Mouse (Mus musculus) C2C12 (cell line): ENCODE measurements around the gene Aldh3b3.

Source experiments
- CEBPB ChIP-seq: IDR thresholded peaks from one replicate; pipeline ENCODE4 v1.6.1; 2011; ENCODE audit warnings: low read depth, mild to moderate bottlenecking, control low read depth, moderate library complexity
- CTCF ChIP-seq: IDR thresholded peaks from one replicate; pipeline ENCODE4 v1.5.1; 2011; ENCODE audit not compliant: control insufficient read depth, insufficient read depth, insufficient read length
- MAX ChIP-seq: IDR thresholded peaks from one replicate; pipeline ENCODE4 v1.6.1; 2011; ENCODE audit warnings: mild to moderate bottlenecking, control low read depth
- MYOD1 ChIP-seq: IDR thresholded peaks from one replicate; pipeline ENCODE4 v1.6.1; 2011; ENCODE audit warnings: low read depth; ENCODE audit not compliant: control insufficient read depth, insufficient read length
- MYOG ChIP-seq: IDR thresholded peaks from one replicate; pipeline ENCODE4 v1.6.1; 2011; ENCODE audit not compliant: control insufficient read depth, insufficient read length; ENCODE audit errors: extremely low read depth
- USF1 ChIP-seq: IDR thresholded peaks from one replicate; pipeline ENCODE4 v1.6.1; 2011; ENCODE audit warnings: low read depth, mild to moderate bottlenecking, control low read depth, moderate library complexity

GRCm38 (mm10) chr19:3958470-3958869, at the start of gene Aldh3b3:
- TF ChIP-seq CTCF = no peak
- no peak for TF ChIP-seq USF1
- no peak for TF ChIP-seq MYOG
- TF ChIP-seq CEBPB = no peak
- no peak for TF ChIP-seq MAX
- TF ChIP-seq MYOD1 = no peak
